Mouse (Mus musculus) C2C12 (cell line): ENCODE data around the gene Pgm1. TPM values are rescaled to one million over a fixed set of nuclear protein-coding genes. Genes with fewer than 3 reads are reported as not detected.

Experiments used
- H3K27me3 ChIP-seq: one replicate; pipeline ENCODE4 v1.6.1; 2011; ENCODE audit not compliant: control insufficient read depth, insufficient read depth, insufficient read length
- H3K36me3 ChIP-seq: one replicate; pipeline ENCODE4 v1.6.1; 2011; ENCODE audit not compliant: control insufficient read depth, insufficient read depth
- H3K4me3 ChIP-seq: one replicate; pipeline ENCODE4 v1.5.1; 2011; ENCODE audit warnings: mild to moderate bottlenecking, control low read depth; ENCODE audit not compliant: poor library complexity, insufficient read depth, severe bottlenecking
- H3K79me2 ChIP-seq: one replicate; pipeline ENCODE4 v1.6.1; 2011; ENCODE audit not compliant: control insufficient read depth, insufficient read depth
- H3K79me3 ChIP-seq: one replicate; pipeline ENCODE4 v1.6.1; 2011; ENCODE audit warnings: low read depth, control low read depth
- H3ac ChIP-seq: one replicate; pipeline ENCODE3; 2011; ENCODE audit warnings: low read depth; ENCODE audit not compliant: control insufficient read depth, insufficient read length
- CEBPB ChIP-seq: IDR thresholded peaks from one replicate; pipeline ENCODE4 v1.6.1; 2011; ENCODE audit warnings: low read depth, mild to moderate bottlenecking, control low read depth, moderate library complexity
- CTCF ChIP-seq: IDR thresholded peaks from one replicate; pipeline ENCODE4 v1.5.1; 2011; ENCODE audit not compliant: control insufficient read depth, insufficient read depth, insufficient read length
- FOSL1 ChIP-seq: IDR thresholded peaks from one replicate; pipeline ENCODE4 v1.8.0; 2011; ENCODE audit warnings: mild to moderate bottlenecking, low read length; ENCODE audit not compliant: poor library complexity, insufficient read depth, severe bottlenecking
- MAX ChIP-seq: IDR thresholded peaks from one replicate; pipeline ENCODE4 v1.6.1; 2011; ENCODE audit warnings: mild to moderate bottlenecking, control low read depth
- MYOD1 ChIP-seq: IDR thresholded peaks from one replicate; pipeline ENCODE4 v1.6.1; 2011; ENCODE audit warnings: low read depth; ENCODE audit not compliant: control insufficient read depth, insufficient read length
- MYOG ChIP-seq: IDR thresholded peaks from one replicate; pipeline ENCODE4 v1.6.1; 2011; ENCODE audit not compliant: control insufficient read depth, insufficient read length; ENCODE audit errors: extremely low read depth
- USF1 ChIP-seq: IDR thresholded peaks from one replicate; pipeline ENCODE4 v1.6.1; 2011; ENCODE audit warnings: low read depth, mild to moderate bottlenecking, control low read depth, moderate library complexity
- polyA plus RNA-seq: library from polyadenylated mRNA; unstranded; fragments of >200 nt; fragmentation: generic; extraction: Trizol; gene quantifications from one replicate; pipeline ENCODE4 v1.2.1, GENCODE M21; 2012; ENCODE audit warnings: missing spikeins

Pgm1 gene
- polyA plus RNA-seq, 1 experiment: 41.0 TPM

- H3K79me2 ChIP-seq: no peaks in the 10 kb centered on the region
- no peak overlapping the region for H3K4me3 ChIP-seq
- H3ac ChIP-seq: no peak overlapping the region
- TF ChIP-seq CTCF: no peak
- no peaks in the 10 kb centered on the region for H3K36me3 ChIP-seq
- no peaks in the 10 kb centered on the region for H3K27me3 ChIP-seq
- peaks cover 1% of the 10 kb centered on the region for H3K79me3 ChIP-seq
Measured at GRCm38 (mm10) chr4:99947192-99947591, 18.0 kb downstream of the Pgm1 start.

- H3K36me3 ChIP-seq: no peaks in the 10 kb centered on the region
- no peaks in the 10 kb centered on the region for H3K27me3 ChIP-seq
- H3K4me3 ChIP-seq: no peak overlapping the region
- no peaks in the 10 kb centered on the region for H3K79me2 ChIP-seq
- H3ac ChIP-seq: no peak overlapping the region
- TF ChIP-seq CEBPB: no peak
- TF ChIP-seq MYOG: no peak
- TF ChIP-seq CTCF: no peak
- no peak for TF ChIP-seq FOSL1
- H3K79me3 ChIP-seq: peaks cover 1% of the 10 kb centered on the region
Measured at GRCm38 (mm10) chr4:99947896-99948295, 18.7 kb downstream of the Pgm1 start.

- Histone ChIP-seq H3K79me2 (no peaks in the 10 kb centered on the region), H3K27me3 (no peaks in the 10 kb centered on the region), H3ac (no peak overlapping the region), H3K4me3 (no peak overlapping the region), H3K79me3 (peaks cover 1% of the 10 kb centered on the region), H3K36me3 (no peaks in the 10 kb centered on the region)
- no peak for TF ChIP-seq MYOD1
Measured at GRCm38 (mm10) chr4:99953904-99954303, 24.7 kb downstream of the Pgm1 start.

GRCm38 (mm10) chr4:99955396-99955795 is 26.2 kb downstream of the Pgm1 start:
- TF ChIP-seq MYOD1 (no peak), MAX (no peak), MYOG (no peak), USF1 (no peak), CEBPB (no peak), CTCF (no peak), FOSL1 (no peak)
- Histone ChIP-seq H3K4me3 (no peak overlapping the region), H3K27me3 (no peaks in the 10 kb centered on the region), H3ac (no peak overlapping the region), H3K79me3 (no peaks in the 10 kb centered on the region), H3K36me3 (no peaks in the 10 kb centered on the region), H3K79me2 (no peaks in the 10 kb centered on the region)

- Histone ChIP-seq H3ac (no peak overlapping the region), H3K36me3 (no peaks in the 10 kb centered on the region), H3K79me2 (no peaks in the 10 kb centered on the region), H3K4me3 (no peak overlapping the region), H3K79me3 (no peaks in the 10 kb centered on the region), H3K27me3 (no peaks in the 10 kb centered on the region)
- no peak for TF ChIP-seq MYOG
Measured at GRCm38 (mm10) chr4:99957186-99957585, 28.0 kb downstream of the Pgm1 start.

GRCm38 (mm10) chr4:99958084-99958815 is 29.0 kb downstream of the Pgm1 start:
- Histone ChIP-seq H3K4me3 (no peak overlapping the region), H3K36me3 (no peaks in the 10 kb centered on the region), H3K79me2 (no peaks in the 10 kb centered on the region), H3ac (no peak overlapping the region), H3K79me3 (no peaks in the 10 kb centered on the region), H3K27me3 (no peaks in the 10 kb centered on the region)
- TF ChIP-seq FOSL1 (no peak), CTCF (no peak), MYOG (no peak), CEBPB (no peak)
